Mouse (Mus musculus) left cerebral cortex, postnatal 25 days (tissue): ENCODE data around the gene Glis3. TPM values are rescaled to one million over a fixed set of nuclear protein-coding genes. Genes with fewer than 3 reads are reported as not detected.

ENCODE experiments used
- DNase-seq, 2 experiments: peaks; one replicate each; pipeline ENCODE4 v3.0.0; 2022; ENCODE audit warnings: low spot score in 2 of 2, mixed read lengths in 1 of 2
- intact Hi-C: fragments of 180-260 bp; cut with DNase I; formaldehyde crosslinking; loops from one replicate; pipeline ENCODE4 v1.15.1; 2025
- total RNA-seq, 2 experiments: library from RNA; stranded (reverse); gene quantifications; 2 replicates each; pipeline ENCODE4 v1.2.3; 2021

The Glis3 gene
- total RNA-seq, 2 experiments from 2014 or later: 5.0 to 5.4 TPM

DNA sequence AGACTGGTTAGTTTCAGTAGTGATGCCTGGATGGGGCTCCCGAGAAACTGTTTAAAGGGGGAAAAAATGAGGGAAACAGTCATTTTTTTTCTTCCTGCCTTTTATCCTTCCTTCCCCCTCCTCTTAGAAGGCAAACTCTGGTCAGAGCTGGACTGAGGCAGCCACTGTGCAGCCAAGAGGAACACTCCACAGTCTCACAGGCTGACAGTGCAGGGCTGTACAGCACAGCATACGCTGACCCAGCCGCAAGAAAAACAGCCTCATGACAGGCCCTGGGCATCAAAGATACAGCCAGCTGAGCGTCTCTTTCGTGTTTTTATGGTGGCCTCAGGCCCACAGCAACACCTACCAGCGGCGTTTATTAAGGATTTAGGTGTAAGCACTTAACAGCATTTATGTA, 19.0 kb downstream of the Glis3 start:
- intact Hi-C loops: no loop called here

DNA sequence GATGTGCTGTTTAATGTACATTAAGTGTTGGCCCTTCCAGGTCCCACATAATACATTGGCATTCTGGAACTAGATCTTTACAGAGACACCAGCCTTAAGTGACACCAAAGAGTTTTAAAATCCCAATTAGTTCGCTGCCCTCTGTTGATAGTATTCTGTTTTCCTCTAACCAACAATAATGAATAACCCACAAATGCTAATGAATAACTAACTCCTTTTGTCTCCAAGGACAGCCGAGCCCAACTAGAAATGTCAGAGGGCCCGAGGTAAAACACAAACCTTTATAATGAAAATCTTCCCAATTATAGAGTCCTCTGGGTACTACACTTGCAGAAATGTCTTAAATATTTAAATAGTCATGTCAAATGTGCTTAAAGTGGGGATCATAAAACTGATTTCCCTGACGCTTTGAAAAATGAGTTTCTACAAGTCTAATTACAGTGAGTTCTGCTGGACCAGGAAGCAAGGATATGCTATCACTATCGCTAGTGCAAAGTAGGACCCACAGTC, 22.1 kb downstream of the Glis3 start:
- intact Hi-C loops: no loop called here
- DNase-seq: no peak

More for the DNA sequence above, 19.0 kb downstream of the Glis3 start:
- no peak for DNase-seq

DNA sequence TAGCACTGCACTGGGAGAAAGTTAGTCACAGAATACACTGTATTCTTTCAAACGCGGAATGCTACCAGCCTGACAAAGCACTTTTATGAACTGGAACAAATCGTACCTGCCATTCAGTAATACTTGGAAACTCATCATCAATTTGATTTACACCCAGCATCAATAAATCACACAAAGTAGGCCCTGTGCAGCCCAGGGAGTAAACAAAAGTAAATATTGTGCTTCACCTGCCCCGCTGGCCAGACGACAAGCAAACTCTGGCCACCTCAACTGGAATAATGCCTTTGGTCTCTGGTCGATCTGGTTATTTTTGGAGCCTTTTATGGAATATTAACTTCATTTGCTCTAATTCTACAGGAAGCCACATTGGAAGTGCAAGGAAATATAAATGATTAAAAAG, 23.0 kb downstream of the Glis3 start:
- DNase-seq: no peak
- intact Hi-C loops: no loop called here

DNA sequence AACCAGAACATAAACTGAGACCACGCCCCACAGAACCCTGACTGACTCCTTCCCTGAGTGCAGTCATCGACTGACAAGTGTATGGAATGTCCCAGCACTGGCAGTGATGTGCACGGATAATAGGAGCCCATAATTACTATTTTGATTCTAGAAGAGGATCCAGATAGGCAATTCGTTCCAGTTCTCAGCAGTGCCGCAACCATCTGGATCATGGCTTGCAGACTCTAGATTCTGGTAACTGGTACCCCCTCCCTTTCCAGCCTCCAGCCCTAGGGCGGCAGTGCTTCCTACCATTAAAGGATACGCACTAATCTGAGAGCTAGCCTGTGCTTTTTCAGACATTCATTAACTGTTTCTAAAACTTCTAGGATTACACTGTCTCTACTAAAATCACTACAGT, 24.7 kb downstream of the Glis3 start:
- DNase-seq: no peak
- intact Hi-C loops: no loop called here

DNA sequence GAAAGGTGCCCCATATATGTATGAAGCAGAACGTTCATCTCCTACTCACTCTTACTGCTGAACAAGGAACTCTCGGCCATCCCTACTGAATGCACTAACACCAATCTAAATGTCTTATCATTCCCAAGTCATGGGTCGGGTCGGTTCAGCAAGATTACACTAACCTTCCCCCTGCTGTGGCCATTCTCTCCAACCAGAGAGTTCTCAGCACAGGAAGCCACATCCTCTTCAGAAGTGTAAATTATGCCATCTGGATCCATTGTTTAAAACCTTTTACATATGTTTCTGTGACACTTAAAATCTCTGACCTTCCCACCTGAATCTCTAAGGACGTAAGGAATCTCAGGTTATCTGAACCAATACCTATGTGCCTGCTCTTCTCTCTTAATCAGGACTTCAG, 29.0 kb downstream of the Glis3 start:
- DNase-seq: no peak
- intact Hi-C loops: no loop called here

DNA sequence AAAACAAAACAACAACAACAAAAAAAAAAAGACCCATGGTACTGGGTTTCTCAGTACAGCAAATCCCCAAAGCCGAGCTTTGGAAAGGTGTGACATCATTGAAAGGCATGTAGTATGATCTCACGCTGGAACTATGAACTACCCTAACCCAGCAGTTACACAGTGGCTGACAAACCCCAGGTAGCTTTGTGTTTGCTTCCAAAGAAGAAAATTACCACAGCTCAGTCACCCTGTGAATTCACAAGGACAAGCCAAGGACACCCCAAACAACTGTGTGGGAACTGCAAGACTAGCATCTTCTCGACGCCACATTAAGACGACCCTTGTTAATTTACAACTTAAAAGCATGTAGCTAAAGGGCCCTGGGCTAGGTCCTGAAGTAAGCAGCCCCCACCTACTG, 30.4 kb downstream of the Glis3 start:
- DNase-seq: no peak
- intact Hi-C loops: no loop called here

DNA sequence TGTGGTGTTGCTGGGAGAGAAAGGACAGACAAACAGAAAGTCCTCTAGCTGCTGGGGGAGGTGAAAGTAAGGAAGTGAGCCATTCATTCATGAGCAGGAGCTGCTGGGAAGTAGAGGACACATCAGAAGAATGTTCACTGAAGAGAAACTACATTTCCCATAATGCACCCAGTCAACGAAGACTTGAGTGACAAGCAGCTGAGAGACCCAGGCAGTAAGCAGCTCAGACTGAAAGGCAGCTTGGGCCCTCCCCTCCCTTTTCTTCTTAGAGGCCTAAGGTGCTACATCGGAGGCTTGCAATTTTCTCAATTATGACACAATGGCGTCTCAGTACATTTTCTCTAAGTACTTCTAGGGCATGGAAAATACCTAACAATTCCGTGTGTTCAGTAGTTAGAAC, 31.0 kb downstream of the Glis3 start:
- intact Hi-C loops: no loop called here
- no peak for DNase-seq

DNA sequence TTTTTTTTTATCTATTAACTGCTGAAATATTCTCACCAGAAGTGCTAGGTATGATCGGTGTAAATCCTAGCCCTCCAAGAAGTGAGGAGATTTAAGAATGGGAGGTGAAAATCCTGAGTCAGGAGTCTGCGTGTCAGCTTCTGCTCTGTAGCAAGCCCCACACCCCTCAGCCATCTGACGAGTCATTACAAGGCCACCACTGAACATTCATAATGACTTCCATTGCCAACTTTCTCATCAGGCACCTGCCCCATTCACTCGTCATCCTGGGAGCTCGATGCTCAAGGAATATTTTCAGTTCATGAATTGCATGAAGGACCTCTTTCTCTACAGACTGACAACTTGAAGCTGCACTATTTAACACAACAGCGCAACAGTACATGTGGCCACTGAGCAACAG, 32.5 kb downstream of the Glis3 start:
- DNase-seq: no peak
- intact Hi-C loops: no loop called here

DNA sequence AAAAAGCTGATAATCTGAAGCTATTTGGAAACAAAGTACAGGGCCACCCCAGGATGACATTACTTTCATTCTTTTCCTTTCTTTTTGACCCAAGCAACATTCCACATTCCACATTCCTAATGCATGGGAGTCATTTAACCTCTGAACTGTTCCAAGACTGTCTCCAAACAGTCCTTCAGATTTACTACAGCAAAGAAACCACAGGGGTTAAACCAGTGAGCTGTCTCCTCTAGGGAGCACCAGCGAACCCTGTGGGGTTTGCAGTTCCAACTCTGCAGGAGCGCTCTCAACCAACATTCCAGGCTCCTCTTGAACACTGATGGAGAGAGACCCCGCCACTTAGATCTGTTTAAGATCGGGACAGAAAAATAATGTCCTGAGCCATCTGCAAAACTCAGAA, 33.6 kb downstream of the Glis3 start:
- no peak for DNase-seq
- intact Hi-C loops: no loop called here

DNA sequence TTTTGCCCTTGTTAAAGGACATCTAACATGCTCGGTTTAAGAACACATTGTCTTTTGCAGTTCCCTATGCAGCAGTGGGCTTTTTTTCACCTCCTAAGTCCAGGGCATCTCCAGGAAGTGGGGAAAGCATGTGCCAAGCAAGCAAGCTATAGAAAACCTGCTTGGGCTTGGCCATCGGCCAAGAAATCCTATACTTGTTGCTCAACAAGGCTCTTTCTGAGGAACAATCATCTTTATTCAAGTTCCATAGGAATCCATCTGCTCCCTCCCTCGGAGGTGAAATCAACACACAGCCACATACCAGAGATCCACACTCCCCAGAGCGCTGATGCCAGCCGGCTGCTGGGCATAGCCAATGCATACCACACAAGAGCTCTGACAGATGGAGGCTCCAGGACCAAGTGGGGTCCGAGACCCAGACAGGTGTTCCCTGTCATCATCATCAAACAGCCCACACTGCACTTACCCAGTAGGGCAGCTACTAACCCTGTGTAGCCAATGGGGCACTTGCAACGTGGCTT, 39.0 kb downstream of the Glis3 start:
- peak in 1 of 2 experiments; percentile 13 for DNase-seq
- intact Hi-C loops: no loop called here

DNA sequence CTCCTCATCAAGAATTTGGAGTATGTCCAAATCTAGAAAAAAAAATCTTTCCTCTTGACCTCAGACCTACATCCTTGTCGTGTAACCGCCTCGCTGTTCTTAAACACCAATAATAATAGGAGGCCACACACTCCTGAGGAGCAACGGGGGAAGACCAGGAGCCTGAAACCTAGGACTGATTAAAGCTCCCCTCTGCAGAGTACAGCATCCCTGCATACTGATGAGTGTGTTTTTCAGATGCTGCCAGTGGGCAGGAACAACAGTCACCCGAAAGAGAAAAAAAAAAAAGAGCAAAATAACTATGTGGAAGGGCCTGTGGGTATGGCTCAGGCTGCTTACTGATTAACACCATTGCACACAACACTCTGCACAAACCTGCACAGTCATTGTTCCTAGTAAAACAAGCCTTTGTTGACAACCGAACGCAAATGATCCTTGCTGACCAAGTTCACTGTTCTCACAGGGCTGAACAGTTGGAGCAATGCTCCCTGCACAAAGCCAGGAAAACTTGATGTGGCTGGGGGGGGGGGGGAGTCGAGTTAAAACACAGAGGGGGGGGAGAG, 43.8 kb downstream of the Glis3 start:
- DNase-seq: no peak
- intact Hi-C loops: no loop called here

DNA sequence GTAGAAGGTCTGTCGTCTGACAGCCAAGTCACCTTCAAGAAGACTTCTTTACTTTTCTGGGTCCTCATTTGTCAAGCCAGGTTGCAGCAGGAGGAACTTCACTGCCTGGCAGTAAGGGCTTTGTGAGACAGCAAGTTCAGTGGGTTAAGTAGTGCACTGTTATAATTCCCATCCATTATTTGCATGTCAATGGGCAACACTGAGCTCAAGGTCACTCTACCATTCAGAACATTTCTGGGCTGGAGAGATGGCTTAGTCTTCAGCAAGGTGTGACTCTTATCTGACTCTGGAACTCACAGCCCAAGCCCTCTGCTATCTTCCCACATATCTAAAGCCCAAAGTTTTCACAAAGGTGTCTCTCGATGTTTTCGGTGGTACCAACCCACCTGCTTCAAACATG, 44.9 kb downstream of the Glis3 start:
- intact Hi-C loops: no loop called here
- DNase-seq: no peak

DNA sequence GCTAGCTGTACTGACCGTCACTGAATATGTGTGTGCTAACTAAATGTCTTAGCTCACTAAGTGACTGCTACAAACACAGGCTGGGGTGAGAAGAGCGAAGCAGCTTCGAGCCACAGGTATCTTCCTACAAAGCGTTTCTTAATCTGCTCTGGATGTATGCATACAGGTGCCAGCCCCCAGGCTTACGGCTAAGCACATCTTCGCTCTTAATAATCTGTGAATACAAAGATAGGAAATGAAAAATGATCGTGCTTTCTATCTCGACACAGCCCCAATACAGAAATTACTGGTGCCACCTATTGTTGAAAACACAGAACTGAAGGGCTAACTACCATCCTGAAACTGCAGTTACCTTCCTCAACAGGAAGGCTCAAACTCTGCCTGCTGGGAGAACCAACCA, 51.5 kb downstream of the Glis3 start:
- intact Hi-C loops: loop anchor here (5.0 to 10.0 kb wide), 3 partner anchors 234 to 1176 kb away; no protein-coding TSS in a partner anchor
- peak; percentile 45 to 65 for DNase-seq

DNA sequence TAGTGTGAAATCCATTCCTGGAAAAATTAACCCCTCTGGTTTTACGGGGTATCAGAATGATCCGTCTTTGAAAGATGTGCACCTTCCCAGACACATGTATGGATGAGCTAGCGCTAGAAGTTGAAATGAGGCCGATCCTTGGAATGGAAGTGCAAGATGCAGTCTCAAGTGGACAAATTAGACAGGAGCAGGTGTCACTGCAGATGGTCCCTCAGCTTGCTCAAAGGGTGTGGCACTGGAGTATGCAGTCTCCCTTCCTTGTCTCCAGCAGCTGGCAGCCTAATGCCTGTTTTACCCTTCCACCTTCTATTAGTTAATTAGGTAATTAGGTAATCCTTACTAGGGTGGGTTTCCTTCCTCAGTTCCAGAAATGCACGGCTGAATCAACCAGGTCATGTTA, 53.7 kb downstream of the Glis3 start:
- no peak for DNase-seq
- intact Hi-C loops: loop anchor here (5.0 to 10.0 kb wide), 3 partner anchors 231 to 1174 kb away; no protein-coding TSS in a partner anchor

DNA sequence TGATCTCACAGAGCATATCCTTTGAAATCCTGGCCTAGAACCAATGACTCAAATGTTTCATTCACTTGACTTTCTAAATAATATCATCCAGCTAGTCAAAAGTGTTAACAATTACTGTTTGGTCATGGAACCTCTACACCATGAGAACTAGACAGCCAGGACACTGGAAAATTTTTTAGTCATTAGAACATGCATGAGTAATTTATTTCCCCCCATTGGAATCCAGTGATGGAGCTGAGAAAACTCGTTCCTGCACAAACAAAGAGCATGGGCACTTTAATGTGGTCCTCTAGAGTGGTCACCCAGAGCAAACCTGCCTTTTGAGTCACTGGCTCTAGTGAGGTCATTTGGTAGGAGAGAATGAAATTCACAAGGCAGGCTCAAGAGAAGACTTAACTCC, 55.3 kb downstream of the Glis3 start:
- intact Hi-C loops: loop anchor here (5.0 to 10.0 kb wide), 3 partner anchors 187 to 460 kb away; no protein-coding TSS in a partner anchor
- DNase-seq: no peak

DNA sequence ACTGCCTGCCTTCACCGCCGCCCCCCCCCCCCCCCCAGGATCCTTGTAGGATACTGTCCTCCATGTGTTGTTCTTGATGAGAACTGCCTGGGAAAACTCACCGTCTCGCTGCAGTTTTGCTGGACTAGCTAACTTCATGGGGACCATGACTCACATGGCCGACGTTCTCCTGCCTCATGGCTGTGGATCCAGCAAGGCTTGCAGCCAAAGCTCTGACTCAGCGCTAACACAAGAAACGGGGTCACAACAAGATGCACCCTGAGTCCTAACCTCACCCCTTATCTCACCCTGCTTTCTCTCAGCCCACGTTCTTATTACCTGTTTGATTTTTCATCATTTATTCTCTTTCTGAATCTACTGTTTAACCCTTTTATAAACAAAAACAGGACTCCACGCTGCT, 56.2 kb downstream of the Glis3 start:
- peak in 1 of 2 experiments; percentile 62 for DNase-seq
- intact Hi-C loops: loop anchor here (5.0 to 10.0 kb wide), 3 partner anchors 186 to 459 kb away; no protein-coding TSS in a partner anchor

DNA sequence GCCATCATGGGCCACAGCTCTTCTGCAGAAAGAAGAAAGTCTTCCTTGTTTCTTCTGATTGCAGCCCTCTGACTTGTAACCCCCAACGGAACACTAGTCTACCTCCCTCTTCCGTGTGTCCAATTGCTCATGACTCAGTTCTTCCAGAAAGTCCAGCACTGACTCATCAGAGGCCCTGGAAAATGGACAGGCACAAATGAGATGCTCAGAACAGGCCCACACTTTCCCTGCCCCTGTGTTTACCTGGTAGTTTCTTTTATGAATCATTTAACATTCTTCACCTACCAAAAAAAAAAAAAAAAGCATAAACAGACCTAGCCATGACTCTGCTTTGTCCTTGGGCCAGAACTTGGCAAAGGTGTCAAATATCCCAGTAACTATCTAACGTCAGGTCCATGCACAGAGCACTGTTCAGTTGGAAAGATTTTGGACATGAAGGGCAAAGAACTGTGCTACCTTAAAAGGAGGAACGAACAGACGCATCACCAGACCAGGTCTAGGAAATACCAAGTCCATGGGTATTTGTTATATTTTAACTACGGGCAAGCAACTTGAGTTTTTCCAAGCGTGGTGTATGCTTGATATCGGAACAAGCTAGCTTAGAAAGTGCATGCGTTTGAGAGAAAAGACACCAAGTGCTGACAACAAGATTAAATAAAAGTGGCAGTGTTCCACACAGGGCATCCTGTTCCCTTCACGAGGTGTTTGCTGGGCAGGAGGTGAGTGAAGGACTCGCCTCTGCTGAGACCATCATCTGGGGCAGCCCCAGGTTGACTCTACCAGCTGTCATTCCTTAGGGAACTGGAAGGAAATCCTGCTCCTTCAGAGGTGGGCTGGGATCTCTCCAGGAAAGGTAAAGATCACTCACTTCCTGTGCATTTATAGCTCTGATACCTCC, 58.0 kb downstream of the Glis3 start:
- intact Hi-C loops: loop anchor here (5.0 to 10.0 kb wide), 3 partner anchors 185 to 457 kb away; no protein-coding TSS in a partner anchor
- no peak for DNase-seq

DNA sequence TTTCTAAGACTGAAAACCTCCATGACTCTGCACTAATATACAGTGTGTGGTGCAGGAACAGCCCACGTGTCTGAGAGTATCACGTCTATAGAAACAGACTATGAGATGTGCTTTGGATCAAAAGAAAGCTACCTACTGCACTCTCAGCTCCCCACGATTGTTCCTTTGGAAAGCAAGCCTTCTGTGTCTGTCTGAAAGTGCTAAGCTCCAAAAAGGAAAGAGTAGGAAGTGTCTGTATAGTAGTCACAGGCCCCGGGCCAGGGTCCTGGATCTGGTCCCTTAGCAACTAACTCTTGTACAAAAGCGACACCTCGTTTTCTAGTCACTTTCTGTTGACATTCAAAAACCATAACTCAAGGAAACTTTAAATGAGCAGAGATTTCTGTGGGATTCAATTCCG, 62.1 kb downstream of the Glis3 start:
- peak in 1 of 2 experiments; percentile 84 for DNase-seq
- intact Hi-C loops: loop anchor here (5.0 kb wide), 1 partner anchor 115 kb away; no protein-coding TSS in a partner anchor

DNA sequence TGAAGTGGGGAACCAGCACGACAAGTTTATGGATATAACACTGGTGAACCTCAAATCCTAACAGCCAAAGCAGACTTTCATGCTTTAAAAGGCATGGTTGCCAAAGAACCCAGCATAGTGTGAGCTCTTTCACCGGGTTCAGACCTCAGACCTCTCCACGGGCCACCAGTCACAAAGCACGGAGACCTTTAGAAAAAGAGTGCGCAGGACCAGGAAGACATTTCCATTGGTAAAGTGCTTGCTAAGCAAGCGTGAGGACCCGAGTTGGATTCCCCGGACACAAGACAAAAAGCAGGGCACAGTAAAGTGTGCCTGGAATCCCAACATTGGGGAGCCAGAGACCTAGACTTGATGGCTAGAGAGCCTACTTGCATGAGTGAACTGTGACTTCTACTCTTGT, 62.7 kb downstream of the Glis3 start:
- DNase-seq: no peak
- intact Hi-C loops: loop anchor here (5.0 kb wide), 1 partner anchor 115 kb away; no protein-coding TSS in a partner anchor

DNA sequence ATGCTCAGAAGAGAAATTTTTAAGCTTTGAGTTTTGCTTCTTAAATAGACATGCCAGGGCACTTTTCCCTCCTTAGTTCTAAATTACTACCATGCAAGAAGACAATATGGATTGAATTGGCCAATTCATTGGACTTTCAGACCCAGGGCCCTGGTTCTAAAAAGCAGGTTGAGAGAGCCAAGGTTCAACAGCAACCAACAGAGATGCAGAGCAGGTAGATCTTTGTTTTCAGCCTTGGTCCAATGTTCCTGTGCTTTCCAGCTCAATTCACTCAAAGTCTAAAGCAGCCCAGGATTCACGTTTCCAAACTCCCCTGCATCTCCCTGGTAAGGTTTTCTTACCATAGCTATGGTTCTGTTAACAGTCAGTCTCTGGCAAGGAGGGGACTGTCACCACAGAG, 63.4 kb downstream of the Glis3 start:
- DNase-seq: no peak
- intact Hi-C loops: loop anchor here (5.0 kb wide), 1 partner anchor 114 kb away; no protein-coding TSS in a partner anchor
